Mouse (Mus musculus): ENCODE results near the gene Gm45234. TPM values are rescaled to one million over a fixed set of nuclear protein-coding genes. Genes with fewer than 3 reads are reported as not detected.

The Gm45234 gene
- total RNA-seq, 2 experiments from 2014 or later = not detected

DNA sequence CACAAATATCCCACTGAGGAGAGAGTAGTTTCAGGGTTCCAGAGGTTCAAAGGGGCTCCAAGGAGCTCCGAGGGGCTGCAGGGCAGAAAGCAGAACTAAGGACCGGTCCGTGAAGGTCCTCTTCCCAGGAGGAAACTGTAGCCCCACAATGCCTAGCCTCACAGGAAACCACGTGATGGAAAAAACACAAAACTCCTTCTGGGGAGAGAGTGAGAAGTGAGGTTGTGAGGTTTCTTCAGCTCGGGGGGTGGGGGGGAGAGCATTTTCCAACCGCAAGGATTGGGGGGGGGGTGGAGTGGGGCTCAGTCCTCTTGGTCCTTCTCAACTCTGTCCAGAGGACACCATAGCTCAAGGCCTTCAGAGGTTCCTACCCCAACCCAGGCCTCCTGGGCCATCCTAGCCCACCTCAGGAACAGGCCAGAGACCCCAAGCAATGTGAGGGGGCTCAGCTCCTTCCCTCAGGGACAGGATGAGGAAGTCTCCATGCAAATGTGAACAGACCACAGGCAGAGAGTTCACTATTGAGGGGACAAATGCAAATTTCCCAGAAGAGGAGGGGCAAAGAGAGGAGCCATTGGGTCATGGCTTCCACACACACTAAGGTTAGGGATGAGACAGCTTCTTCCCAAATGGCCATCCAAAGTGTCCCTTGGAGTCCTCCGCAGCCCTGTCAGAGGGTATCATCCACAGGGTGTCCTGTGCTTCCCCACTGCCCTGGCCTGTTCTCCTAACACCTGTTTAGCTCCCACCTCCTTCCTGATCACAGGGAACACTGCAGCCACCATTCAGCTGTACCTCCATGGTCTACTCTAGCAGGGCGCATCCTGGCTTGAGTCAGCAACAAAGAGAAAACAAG is 25.7 kb downstream of the Gm45234 start:
- no peak for TF ChIP-seq CTCF (conservative IDR thresholded peaks at IDR 0.05)
- Histone ChIP-seq H3K4me3 (no peak overlapping the region), H3K27ac (no peak overlapping the region)
- DNase-seq (ENCODE audit: low spot score in 2 of 2) = no peak

DNA sequence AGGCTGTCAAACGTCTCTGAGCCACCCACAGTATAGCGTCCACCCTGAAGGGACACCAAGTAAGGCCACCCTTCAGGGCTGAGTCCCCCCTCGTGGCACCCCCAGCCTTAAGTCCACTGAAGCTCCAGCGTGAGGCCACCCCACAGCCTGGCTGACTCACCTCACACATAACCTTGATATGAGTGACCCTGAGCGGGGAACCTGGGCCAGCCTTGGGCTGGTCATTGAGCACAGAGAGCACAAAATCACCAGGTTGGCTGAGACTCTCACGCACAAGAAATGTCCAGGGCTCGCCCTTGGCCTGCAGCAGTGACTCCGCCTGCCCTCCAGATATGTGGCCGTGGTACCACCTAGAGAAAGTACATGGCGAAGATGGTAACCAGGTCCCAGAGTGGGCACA is 27.2 kb downstream of the Gm45234 start:
- TF ChIP-seq CTCF (conservative IDR thresholded peaks at IDR 0.05) = no peak
- Histone ChIP-seq H3K27ac (no peak overlapping the region), H3K4me3 (no peak overlapping the region)
- no peak for DNase-seq (ENCODE audit: low spot score in 2 of 2)

DNA sequence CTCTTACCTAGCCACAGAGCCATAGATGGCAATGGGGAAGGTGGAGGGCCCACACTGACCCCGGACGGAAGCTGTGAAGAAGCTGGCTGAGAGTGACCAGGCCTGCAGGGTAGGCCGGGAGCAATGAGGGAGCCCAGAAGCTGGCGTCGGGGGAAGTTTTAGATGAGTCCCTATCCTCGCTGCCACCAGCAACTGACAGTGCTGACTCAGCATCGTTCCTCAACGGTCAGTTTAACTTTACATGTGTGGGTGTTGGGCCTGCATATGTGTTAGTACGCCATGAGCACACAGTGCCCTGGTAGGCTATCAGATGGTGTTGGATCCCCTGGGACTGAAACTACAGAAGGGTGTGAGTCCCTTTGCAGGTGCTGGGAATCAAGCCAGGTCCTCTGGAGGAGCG is 31.3 kb downstream of the Gm45234 start:
- DNase-seq (ENCODE audit: low spot score in 2 of 2) = no peak
- Histone ChIP-seq H3K4me3 (no peak overlapping the region), H3K27ac (no peak overlapping the region)
- TF ChIP-seq CTCF (conservative IDR thresholded peaks at IDR 0.05) = no peak

DNA sequence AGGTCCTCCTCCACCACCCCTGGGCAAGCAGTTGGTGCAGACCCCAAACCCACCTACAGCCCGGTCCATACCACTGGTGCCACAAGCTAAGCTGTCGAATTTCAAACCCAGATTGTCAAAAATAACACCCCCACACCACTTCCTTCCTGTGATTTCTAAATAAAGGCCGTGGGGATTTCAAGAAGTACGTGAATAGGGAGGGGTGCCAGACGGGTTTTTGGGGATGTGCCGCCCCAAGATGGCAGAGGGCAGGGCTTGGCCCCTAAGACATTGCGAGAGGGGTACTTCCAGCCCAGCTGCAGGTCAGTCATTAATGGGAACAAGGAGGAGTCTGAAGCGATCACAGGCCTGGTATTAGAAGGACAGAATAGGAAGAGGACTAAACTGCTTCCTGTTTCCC is 32.3 kb downstream of the Gm45234 start:
- no peak for DNase-seq (ENCODE audit: low spot score in 2 of 2)
- no peak for TF ChIP-seq CTCF (conservative IDR thresholded peaks at IDR 0.05)
- Histone ChIP-seq H3K4me3 (no peak overlapping the region), H3K27ac (no peak overlapping the region)

DNA sequence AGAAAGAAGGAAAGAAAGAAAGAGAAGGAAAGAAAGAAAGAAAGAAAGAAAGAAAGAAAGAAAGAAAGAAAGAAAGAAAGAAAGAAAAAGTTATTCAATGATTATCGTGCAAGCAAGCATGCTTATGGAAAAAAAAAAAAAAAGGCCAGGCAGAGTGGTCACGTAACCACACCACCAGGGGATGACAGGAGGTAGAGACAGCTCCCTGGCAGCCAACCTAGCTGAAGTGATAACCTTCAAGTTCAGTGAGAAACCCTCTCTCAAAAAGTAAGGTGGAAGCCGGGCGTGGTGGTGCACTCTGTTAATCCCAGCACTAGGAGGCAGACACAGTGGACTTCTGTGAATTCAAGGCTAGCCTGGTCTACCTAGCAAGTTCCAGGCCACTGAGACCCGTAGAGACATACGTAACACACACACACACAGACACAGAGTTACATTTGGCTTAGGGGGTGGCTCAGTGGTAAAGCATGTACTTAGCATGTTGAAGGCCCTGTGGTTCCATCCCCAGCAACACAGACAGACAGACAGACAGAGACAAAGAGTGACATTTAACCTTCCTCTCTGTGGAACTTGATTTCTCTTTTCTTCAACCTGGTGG is 32.8 kb downstream of the Gm45234 start:
- no peak for DNase-seq (ENCODE audit: low spot score in 2 of 2)
- Histone ChIP-seq H3K4me3 (no peak overlapping the region), H3K27ac (no peak overlapping the region)
- no peak for TF ChIP-seq CTCF (conservative IDR thresholded peaks at IDR 0.05)

DNA sequence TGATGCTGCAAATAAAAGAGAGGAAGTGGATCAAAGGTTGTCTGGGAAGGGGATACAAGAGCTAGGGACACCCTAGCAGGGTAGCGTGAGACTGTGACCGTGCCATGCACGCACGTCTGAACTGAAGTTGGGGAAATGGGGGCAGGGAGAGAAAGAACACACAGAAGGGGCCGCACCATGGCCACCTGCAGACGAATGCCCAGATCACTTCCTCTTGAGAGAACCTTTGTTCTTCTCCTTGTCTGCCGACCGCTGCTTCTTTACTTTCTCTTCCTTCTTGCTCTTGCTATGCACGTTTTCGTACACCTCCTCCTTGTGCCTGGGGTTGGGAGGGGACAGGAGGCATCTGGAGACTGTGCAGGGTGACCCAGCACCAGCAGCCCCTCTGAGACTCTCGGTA is 34.9 kb downstream of the Gm45234 start:
- H3K4me3 ChIP-seq = no peak overlapping the region
- TF ChIP-seq CTCF (conservative IDR thresholded peaks at IDR 0.05) = no peak
- no peak for DNase-seq (ENCODE audit: low spot score in 2 of 2)
- H3K27ac ChIP-seq = no peak overlapping the region

DNA sequence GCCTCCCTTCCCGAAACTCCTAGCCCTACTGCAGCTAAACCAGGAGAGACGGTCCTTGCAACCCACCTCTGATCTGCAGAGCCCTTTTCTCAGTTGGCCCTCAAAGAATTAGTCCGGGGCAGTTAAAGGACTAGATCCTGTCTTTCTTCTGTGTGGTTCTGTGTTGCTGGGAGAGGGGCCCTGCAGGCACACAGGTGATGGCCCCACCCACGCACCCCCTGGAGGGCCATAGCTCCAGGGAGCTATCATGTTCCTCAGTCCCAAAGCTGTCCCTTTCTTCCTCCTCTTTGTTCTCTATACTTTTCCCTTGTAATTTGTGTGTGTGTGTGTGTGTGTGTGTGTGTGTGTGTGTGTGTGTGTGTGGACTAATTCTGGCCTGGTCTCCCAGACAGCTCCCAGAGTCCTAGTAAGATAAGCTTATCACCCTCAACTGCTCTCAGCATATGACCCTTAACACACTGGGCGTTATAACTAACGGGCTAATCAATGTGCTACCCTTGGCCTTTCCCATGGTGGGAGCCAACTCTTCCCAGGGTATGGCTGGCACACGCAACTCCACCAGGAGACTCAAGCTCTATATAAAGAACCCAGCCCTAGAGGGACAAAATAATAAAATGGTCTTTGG is 36.4 kb downstream of the Gm45234 start:
- no peak overlapping the region for H3K4me3 ChIP-seq
- DNase-seq (ENCODE audit: low spot score in 2 of 2) = no peak
- no peak overlapping the region for H3K27ac ChIP-seq
- no peak for TF ChIP-seq CTCF (conservative IDR thresholded peaks at IDR 0.05)

DNA sequence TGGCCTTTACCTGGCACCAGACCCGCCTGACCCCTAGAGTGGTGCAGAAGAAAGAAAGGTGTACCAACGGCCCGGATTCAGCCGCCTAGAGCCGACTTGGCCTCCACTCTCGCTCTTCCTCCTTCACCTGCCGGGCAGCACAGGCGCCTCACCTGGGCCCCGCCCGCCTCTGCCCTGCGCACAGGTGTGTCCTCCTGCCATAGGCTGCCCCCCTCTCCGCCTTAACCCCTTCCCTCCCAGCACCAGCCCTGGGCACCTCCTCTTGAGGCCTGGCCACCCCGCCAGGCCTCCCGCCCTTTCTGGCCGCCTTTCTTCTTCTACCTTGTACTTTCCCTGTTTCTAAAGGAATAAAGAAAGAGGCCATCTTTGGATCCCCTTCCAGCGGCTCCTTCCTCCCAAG is 37.1 kb downstream of the Gm45234 start:
- Histone ChIP-seq H3K4me3 (no peak overlapping the region), H3K27ac (no peak overlapping the region)
- TF ChIP-seq CTCF (conservative IDR thresholded peaks at IDR 0.05) = no peak
- no peak for DNase-seq (ENCODE audit: low spot score in 2 of 2)

DNA sequence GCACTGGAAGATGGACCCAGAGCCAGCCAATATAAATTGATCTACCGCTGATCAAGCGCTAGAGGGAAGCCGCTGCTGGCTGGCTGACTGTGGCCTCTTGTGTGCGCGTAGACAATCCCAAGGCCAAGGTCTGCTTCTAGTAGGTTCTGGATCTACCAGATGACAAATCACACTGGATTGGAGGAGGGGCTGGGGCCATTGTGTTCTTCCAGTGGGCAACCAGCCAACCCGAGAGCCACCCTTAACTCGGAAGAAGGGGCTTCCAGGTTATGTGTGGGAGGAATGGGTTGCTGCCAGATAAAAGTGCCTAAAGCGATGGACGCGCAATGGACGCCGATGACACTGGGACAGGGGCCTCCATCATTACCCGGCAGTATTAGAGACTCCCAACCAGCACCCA is 37.9 kb downstream of the Gm45234 start:
- H3K4me3 ChIP-seq = no peak overlapping the region
- DNase-seq (ENCODE audit: low spot score in 2 of 2) = no peak
- no peak for TF ChIP-seq CTCF (conservative IDR thresholded peaks at IDR 0.05)
- H3K27ac ChIP-seq = no peak overlapping the region

DNA sequence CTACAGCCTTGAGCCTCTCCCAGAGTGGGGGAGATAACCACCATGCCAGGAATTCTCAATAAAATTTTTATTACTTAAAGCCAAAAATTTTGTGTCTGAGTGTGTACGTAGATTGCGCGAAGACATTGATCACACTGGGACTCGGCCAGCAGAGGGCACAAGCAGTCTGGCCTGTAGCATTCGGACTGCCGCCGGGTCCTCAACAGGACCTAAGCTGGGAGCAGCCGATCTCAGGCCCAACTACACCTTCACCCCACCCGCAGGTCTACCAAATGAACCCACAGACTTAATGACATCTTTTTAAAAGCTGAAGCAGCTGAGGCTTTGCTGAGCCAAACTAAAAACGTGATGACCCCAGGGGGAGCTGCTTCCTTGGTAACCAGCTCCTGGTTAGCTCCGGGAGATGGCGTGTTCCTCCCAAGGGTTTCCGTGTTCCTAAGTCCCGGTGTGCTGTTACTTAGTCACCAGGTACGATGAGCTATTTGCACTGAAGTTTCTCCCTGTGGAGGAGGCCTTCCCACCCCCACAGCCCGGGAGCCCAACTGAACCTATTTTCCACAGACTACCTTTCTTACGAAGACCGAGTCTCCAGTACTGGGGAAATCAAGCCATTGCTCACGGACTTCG is 38.8 kb downstream of the Gm45234 start:
- DNase-seq (ENCODE audit: low spot score in 2 of 2) = no peak
- H3K4me3 ChIP-seq = no peak overlapping the region
- TF ChIP-seq CTCF (conservative IDR thresholded peaks at IDR 0.05) = peak; percentile 68
- H3K27ac ChIP-seq = no peak overlapping the region

DNA sequence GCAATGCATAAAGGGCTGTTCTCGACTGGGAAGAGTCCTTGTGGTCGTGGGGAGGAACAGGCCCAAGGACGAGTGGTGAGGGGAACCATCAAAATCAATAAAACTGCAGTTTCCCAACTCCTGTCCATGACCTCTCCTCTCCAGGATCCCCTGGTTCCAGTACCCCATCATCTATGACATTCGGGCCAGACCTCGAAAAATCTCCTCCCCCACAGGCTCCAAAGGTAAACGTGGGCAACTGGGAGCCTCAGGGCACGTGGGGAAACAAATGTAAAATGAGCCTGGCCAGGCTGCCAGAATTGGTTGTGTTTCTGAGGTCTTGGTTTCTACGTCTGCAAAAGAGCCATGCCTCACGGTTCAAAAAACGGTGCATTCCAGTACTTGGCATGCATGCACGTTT is 42.9 kb downstream of the Gm45234 start:
- Histone ChIP-seq H3K27ac (peak overlapping the region; percentile 94), H3K4me3 (peak overlapping the region; percentile 98)
- DNase-seq (ENCODE audit: low spot score in 2 of 2) = no peak
- TF ChIP-seq CTCF (conservative IDR thresholded peaks at IDR 0.05) = peak; percentile 35

DNA sequence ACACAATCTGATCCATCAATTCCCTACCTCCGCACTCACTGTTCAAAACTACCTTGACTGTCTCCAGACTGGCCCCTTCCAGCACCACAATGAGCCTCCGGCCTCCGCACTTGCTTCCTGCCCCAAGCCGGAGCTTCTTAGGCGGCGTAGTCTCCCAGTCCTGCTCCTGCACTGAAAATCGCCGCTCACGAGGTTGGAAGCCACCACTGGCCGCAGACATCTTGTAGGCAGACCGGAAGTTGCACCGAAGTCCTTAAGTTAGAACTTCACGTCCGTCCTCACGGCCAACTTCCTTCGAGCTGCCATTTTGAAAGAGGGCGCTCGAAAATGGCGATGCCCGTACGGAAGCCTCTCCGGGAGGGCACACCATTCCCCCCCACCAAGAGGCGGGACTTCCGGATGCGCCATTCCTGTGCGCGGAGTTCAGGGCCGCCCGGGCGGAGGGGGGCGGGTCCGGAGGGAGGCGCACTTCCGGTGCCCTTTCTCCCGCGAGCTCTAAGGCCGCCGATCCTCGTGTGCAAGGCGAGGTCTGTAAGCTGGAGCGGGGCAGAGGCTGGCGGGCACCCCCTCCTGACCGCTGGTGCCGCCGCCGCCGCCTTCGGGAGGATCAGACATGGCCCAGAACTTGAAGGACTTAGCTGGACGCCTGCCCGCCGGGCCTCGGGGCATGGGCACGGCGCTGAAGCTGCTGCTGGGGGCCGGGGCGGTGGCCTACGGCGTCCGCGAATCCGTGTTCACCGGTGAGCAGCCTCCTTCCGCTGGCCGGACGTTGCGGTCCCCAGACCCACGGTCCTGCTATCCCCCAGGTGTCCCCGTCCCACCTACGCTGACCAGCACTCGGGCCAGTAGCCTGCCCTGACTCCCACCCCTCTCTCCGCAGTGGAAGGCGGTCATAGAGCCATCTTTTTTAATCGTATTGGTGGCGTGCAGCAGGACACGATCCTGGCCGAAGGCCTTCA is 43.7 kb downstream of the Gm45234 start, which contains the start of the genes Emg1 and Phb2:
Gene Emg1, minus strand, starts transcription at position 355 of the 959 bp plus-strand sequence.
Gene Phb2, plus strand, starts transcription at position 513 of the 959 bp plus-strand sequence.
- Histone ChIP-seq H3K27ac (peak within 1 kb of the TSS; percentile 94), H3K4me3 (peak within 1 kb of the TSS; percentile 98)
- peak; percentile 98 for DNase-seq (ENCODE audit: low spot score in 2 of 2)
- TF ChIP-seq CTCF (conservative IDR thresholded peaks at IDR 0.05) = peak; percentile 32; the same call in 1 of the 2 replicates
